Mouse (Mus musculus) kidney, embryonic 16.5 days (tissue): ENCODE results near the gene Gm20388. TPM values are rescaled to one million over a fixed set of nuclear protein-coding genes. Genes with fewer than 3 reads are reported as not detected.
A peak's percentile ranks its signal among the peaks of the same experiment; 100 is the strongest.
"Not testable (repeated sequence)": the region's sequence is repeated elsewhere in the genome, so short reads cannot be mapped to it uniquely, and the experiment has no call there.

Experiments used
- ATAC-seq: fragments of 200-750 bp; cut with Nextera tagmentation; 2 replicates; pipeline ENCODE4 v1.8.0; 2017; ENCODE audit warnings: moderate TSS enrichment; ENCODE audit not compliant: low FRiP score, low TSS enrichment
- H3K27ac ChIP-seq: fragments of 300-500 bp; sonication (generic); 2 replicates; pipeline ENCODE4 v1.5.1; 2014; ENCODE audit warnings: low read length
- H3K27me3 ChIP-seq: fragments of 300-500 bp; sonication (generic); 2 replicates; pipeline ENCODE4 v1.6.1; 2014; ENCODE audit warnings: low read length, control low read depth, mixed read lengths; ENCODE audit not compliant: insufficient read depth
- H3K36me3 ChIP-seq: fragments of 300-500 bp; sonication (generic); 2 replicates; pipeline ENCODE4 v1.6.1; 2014; ENCODE audit warnings: low read length, control low read depth, mixed read lengths; ENCODE audit not compliant: insufficient read depth
- H3K4me1 ChIP-seq: fragments of 300-500 bp; sonication (generic); 2 replicates; pipeline ENCODE4 v1.6.1; 2014; ENCODE audit warnings: low read length, control low read depth, mixed read lengths; ENCODE audit not compliant: insufficient read depth
- H3K4me2 ChIP-seq: fragments of 300-500 bp; sonication (generic); replicated peaks from 2 replicates; pipeline ENCODE4 v1.6.1; 2014; ENCODE audit warnings: low read depth, low read length
- H3K4me3 ChIP-seq: fragments of 300-500 bp; sonication (generic); 2 replicates; pipeline ENCODE4 v1.5.1; 2014; ENCODE audit warnings: mild to moderate bottlenecking, low read length
- H3K9ac ChIP-seq: fragments of 300-500 bp; sonication (generic); replicated peaks from 2 replicates; pipeline ENCODE4 v1.6.1; 2014; ENCODE audit warnings: low read length
- H3K9me3 ChIP-seq: fragments of 300-500 bp; sonication (generic); 2 replicates; pipeline ENCODE4 v1.6.1; 2016; ENCODE audit warnings: low read length, control low read depth
- WGBS: fragments of 180-500 bp; shearing (Covaris S2); extraction: QIAGEN DNeasy Blood & Tissue Kit; methylation state at CpG from one replicate; pipeline ENCODE4 v1.1.7; 2014; 5-methylcytosine and 5-hydroxymethylcytosine counted together
- polyA plus RNA-seq: library from polyadenylated mRNA; unstranded; fragments of >200 nt; fragmentation: Nextera tagmentation; extraction: Ambion mirVana; gene quantifications from 2 replicates; pipeline ENCODE4 v1.2.1, GENCODE M21; 2015

Gm20388 gene
- polyA plus RNA-seq, 1 experiment from 2014 or later = 7.7 TPM

- WGBS = 86% methylated on average over 19 of the region's 19 CpGs
- Histone ChIP-seq H3K4me1 (no peaks in the 10 kb centered on the region), H3K4me3 (no peak overlapping the region), H3K9ac (no peak overlapping the region), H3K27ac (no peak overlapping the region), H3K9me3 (peaks cover 2% of the 10 kb centered on the region), H3K27me3 (no peaks in the 10 kb centered on the region), H3K4me2 (no peak overlapping the region), H3K36me3 (no peaks in the 10 kb centered on the region)
- no peak for ATAC-seq
These were observed 3510.7 kb downstream of the Gm20388 start for GRCm38 (mm10) chr8:123421325-123421724.

- Histone ChIP-seq H3K9me3 (peaks cover 11% of the 10 kb centered on the region), H3K27me3 (no peaks in the 10 kb centered on the region), H3K27ac (no peak overlapping the region), H3K4me1 (no peaks in the 10 kb centered on the region), H3K4me2 (peak overlapping the region; percentile 49), H3K4me3 (peak overlapping the region; percentile 29), H3K36me3 (0 out of 2 replicates have a peak, but pooled peaks cover 5% of the 10 kb centered on the region), H3K9ac (no peak overlapping the region)
- 13% methylated on average over 16 of the region's 17 CpGs for WGBS
- no peak for ATAC-seq
These were observed 3511.6 kb downstream of the Gm20388 start for GRCm38 (mm10) chr8:123422056-123422780.

- Histone ChIP-seq H3K27me3 (no peaks in the 10 kb centered on the region), H3K9ac (no peak overlapping the region), H3K36me3 (peaks cover 8% of the 10 kb centered on the region; the same call in 1 of the 2 replicates), H3K9me3 (peaks cover 17% of the 10 kb centered on the region), H3K4me1 (no peaks in the 10 kb centered on the region), H3K4me3 (no peak overlapping the region), H3K27ac (no peak overlapping the region), H3K4me2 (no peak overlapping the region)
- ATAC-seq = no peak
- 22% methylated on average over 3 of the region's 3 CpGs for WGBS
These were observed 3512.1 kb downstream of the Gm20388 start for GRCm38 (mm10) chr8:123422781-123423159.

GRCm38 (mm10) chr8:123423441-123423840, 3512.8 kb downstream of the Gm20388 start, which contains the start of gene Def8:
Gene Def8 (plus strand): TSS chr8:123423527.
- Histone ChIP-seq H3K36me3 (peaks cover 10% of the 10 kb centered on the region; the same call in 1 of the 2 replicates), H3K4me2 (peak within 1 kb of the TSS; percentile 49), H3K27me3 (no peaks in the 10 kb centered on the region), H3K9me3 (peaks cover 23% of the 10 kb centered on the region), H3K4me3 (peak within 1 kb of the TSS; percentile 29), H3K4me1 (no peaks in the 10 kb centered on the region), H3K9ac (no peak within 1 kb of the TSS), H3K27ac (no peak within 1 kb of the TSS)
- WGBS = 63% methylated on average over 7 of the region's 7 CpGs
- no peak for ATAC-seq

- H3K27ac ChIP-seq = no peak overlapping the region
- H3K4me1 ChIP-seq = no peaks in the 10 kb centered on the region
- no peak overlapping the region for H3K4me3 ChIP-seq
- WGBS = 97% methylated on average over 27 of the region's 27 CpGs
- H3K9ac ChIP-seq = no peak overlapping the region
- no peaks in the 10 kb centered on the region for H3K27me3 ChIP-seq
- peaks cover 44% of the 10 kb centered on the region for H3K9me3 ChIP-seq
- no peak for ATAC-seq
- H3K4me2 ChIP-seq = no peak overlapping the region
- H3K36me3 ChIP-seq = peaks cover 14% of the 10 kb centered on the region; the same call in 1 of the 2 replicates
These were observed 3516.2 kb downstream of the Gm20388 start for GRCm38 (mm10) chr8:123426511-123427509.

GRCm38 (mm10) chr8:123427639-123428275, 3517.1 kb downstream of the Gm20388 start:
- H3K36me3 ChIP-seq = peaks cover 14% of the 10 kb centered on the region; the same call in 1 of the 2 replicates
- 95% methylated on average over 24 of the region's 24 CpGs for WGBS
- H3K9me3 ChIP-seq = peaks cover 52% of the 10 kb centered on the region
- no peak overlapping the region for H3K27ac ChIP-seq
- H3K9ac ChIP-seq = no peak overlapping the region
- H3K27me3 ChIP-seq = no peaks in the 10 kb centered on the region
- H3K4me1 ChIP-seq = no peaks in the 10 kb centered on the region
- no peak overlapping the region for H3K4me3 ChIP-seq
- H3K4me2 ChIP-seq = no peak overlapping the region
- ATAC-seq = no peak

GRCm38 (mm10) chr8:123428343-123428893, 3517.8 kb downstream of the Gm20388 start:
- Histone ChIP-seq H3K36me3 (peaks cover 14% of the 10 kb centered on the region; the same call in 1 of the 2 replicates), H3K4me2 (no peak overlapping the region), H3K27me3 (no peaks in the 10 kb centered on the region), H3K9ac (no peak overlapping the region), H3K9me3 (peaks cover 57% of the 10 kb centered on the region), H3K4me3 (no peak overlapping the region), H3K27ac (no peak overlapping the region), H3K4me1 (no peaks in the 10 kb centered on the region)
- ATAC-seq = no peak
- 97% methylated on average over 28 of the region's 29 CpGs for WGBS

- no peak overlapping the region for H3K4me3 ChIP-seq
- ATAC-seq = no peak
- H3K36me3 ChIP-seq = peaks cover 14% of the 10 kb centered on the region; the same call in 1 of the 2 replicates
- H3K4me1 ChIP-seq = no peaks in the 10 kb centered on the region
- no peak overlapping the region for H3K9ac ChIP-seq
- H3K4me2 ChIP-seq = no peak overlapping the region
- H3K27me3 ChIP-seq = no peaks in the 10 kb centered on the region
- peaks cover 60% of the 10 kb centered on the region for H3K9me3 ChIP-seq
- H3K27ac ChIP-seq = no peak overlapping the region
- 93% methylated on average over 23 of the region's 23 CpGs for WGBS
These were observed 3518.5 kb downstream of the Gm20388 start for GRCm38 (mm10) chr8:123428939-123429721.

- not testable (repeated sequence) for H3K4me3 ChIP-seq, ATAC-seq, H3K27me3 ChIP-seq, H3K27ac ChIP-seq, H3K4me1 ChIP-seq, H3K9ac ChIP-seq, H3K4me2 ChIP-seq
- Histone ChIP-seq H3K36me3 (peaks cover 14% of the 10 kb centered on the region; the same call in 1 of the 2 replicates), H3K9me3 (peaks cover 64% of the 10 kb centered on the region)
- WGBS = 96% methylated on average over 15 of the region's 15 CpGs
These were observed 3519.0 kb downstream of the Gm20388 start for GRCm38 (mm10) chr8:123429722-123430013.
